Mouse (Mus musculus) heart, embryonic 14.5 days (tissue): ENCODE measurements around the gene Serpine2. TPM values are rescaled to one million over a fixed set of nuclear protein-coding genes. Genes with fewer than 3 reads are reported as not detected.
A peak's percentile ranks its signal among the peaks of the same experiment; 100 is the strongest.

ENCODE experiments used
- ATAC-seq: fragments of 200-750 bp; cut with Nextera tagmentation; 2 replicates; pipeline ENCODE4 v1.8.0; 2017; ENCODE audit warnings: low read depth, moderate TSS enrichment; ENCODE audit not compliant: insufficient number of reproducible peaks, insufficient read depth, low FRiP score
- H3K27ac ChIP-seq, 2 experiments: fragments of 200-500 bp in 1 of 2; fragments of 300-500 bp in 1 of 2; sonication (generic) in 1 of 2; replicated peaks in 1 of 2; 2 replicates each; pipeline ENCODE4 v1.5.1; 2012 to 2014; ENCODE audit warnings: low read depth in 2 of 2, low read length in 2 of 2, control low read depth in 1 of 2, mild to moderate bottlenecking in 1 of 2, mixed read lengths in 1 of 2; ENCODE audit not compliant: control insufficient read depth in 1 of 2, insufficient read depth in 1 of 2
- H3K27me3 ChIP-seq: fragments of 300-500 bp; sonication (generic); 2 replicates; pipeline ENCODE4 v1.6.1; 2014; ENCODE audit warnings: mild to moderate bottlenecking, low read length, control low read depth; ENCODE audit not compliant: control insufficient read depth, insufficient read depth
- H3K36me3 ChIP-seq: fragments of 300-500 bp; sonication (generic); 2 replicates; pipeline ENCODE4 v1.6.1; 2014; ENCODE audit warnings: mild to moderate bottlenecking, control low read depth, low read length, mixed read lengths; ENCODE audit not compliant: control insufficient read depth, insufficient read depth
- H3K4me1 ChIP-seq, 2 experiments: fragments of 200-500 bp in 1 of 2; fragments of 300-500 bp in 1 of 2; sonication (generic) in 1 of 2; 2 replicates each; pipeline ENCODE4 v1.6.1; 2012 to 2014; ENCODE audit warnings: low read length in 2 of 2, control low read depth in 1 of 2, mixed read lengths in 1 of 2; ENCODE audit not compliant: control insufficient read depth in 2 of 2, insufficient read depth in 2 of 2
- H3K4me2 ChIP-seq: fragments of 300-500 bp; sonication (generic); 2 replicates; pipeline ENCODE4 v1.6.1; 2014; ENCODE audit warnings: mild to moderate bottlenecking, low read length
- H3K4me3 ChIP-seq, 2 experiments: fragments of 200-500 bp in 1 of 2; fragments of 300-500 bp in 1 of 2; sonication (generic) in 1 of 2; 2 replicates each; pipeline ENCODE4 v1.5.1; 2012 to 2014; ENCODE audit warnings: low read length in 2 of 2, mild to moderate bottlenecking in 2 of 2, control low read depth in 1 of 2, low read depth in 1 of 2, moderate library complexity in 1 of 2; ENCODE audit not compliant: control insufficient read depth in 1 of 2, insufficient read depth in 1 of 2
- H3K9ac ChIP-seq: fragments of 300-500 bp; sonication (generic); 2 replicates; pipeline ENCODE4 v1.6.1; 2014; ENCODE audit warnings: mild to moderate bottlenecking, low read length
- H3K9me3 ChIP-seq: fragments of 300-500 bp; sonication (generic); 2 replicates; pipeline ENCODE4 v1.6.1; 2016; ENCODE audit warnings: low read length, control low read depth; ENCODE audit not compliant: control insufficient read depth
- WGBS: fragments of 180-500 bp; shearing (Covaris S2); extraction: QIAGEN DNeasy Blood & Tissue Kit; methylation state at CpG from one replicate; pipeline ENCODE4 v1.1.7; 2014; 5-methylcytosine and 5-hydroxymethylcytosine counted together
- polyA plus RNA-seq: library from polyadenylated mRNA; unstranded; fragments of >200 nt; fragmentation: Nextera tagmentation; extraction: Ambion mirVana; gene quantifications from 2 replicates; pipeline ENCODE4 v1.2.1, GENCODE M21; 2014

Gene Serpine2
- polyA plus RNA-seq = 128 and 156 TPM in 2 replicates

DNA sequence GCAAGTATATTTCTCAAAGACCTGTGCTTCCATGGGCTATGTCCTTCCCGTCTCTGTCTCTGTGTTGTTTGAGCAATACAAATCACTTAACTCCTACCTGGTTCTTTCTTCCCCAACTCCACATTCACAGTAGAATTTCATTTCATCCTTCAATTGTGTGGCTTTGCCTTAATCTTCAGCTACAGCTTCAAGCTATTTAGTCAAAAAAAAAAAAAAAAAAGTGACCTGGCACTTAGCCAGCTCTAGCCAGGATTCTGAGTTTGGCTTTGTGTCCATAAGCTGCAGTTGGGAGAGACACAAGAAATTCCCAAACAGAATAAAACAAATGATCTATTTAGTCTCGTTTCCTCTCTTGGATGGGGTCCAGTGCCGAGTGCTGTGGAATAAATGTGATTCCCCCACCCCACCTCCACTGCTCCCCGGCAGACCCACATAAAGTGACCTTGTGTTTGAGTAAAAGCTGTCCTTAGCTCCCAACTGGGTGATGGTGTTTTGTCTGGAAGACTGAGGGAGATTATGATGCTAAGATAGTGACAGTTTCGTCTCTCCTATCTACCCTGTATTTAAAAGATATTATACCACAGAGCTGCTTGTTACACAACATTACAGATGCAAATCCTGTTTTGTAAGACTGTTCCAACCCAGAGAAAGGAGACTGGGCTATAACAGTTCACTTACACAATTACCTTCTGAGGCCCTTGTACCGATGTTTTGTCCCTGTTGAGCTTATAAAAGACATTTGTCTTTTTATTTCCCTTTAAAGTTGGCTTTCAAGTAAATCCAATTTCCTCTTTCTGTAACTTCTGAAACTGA, at the start of gene Serpine2:
Gene Serpine2, minus strand, starts transcription at position 51 of the 813 bp plus-strand sequence.
- Histone ChIP-seq H3K36me3 (no peaks in the 10 kb centered on the region), H3K27me3 (no peaks in the 10 kb centered on the region), H3K9ac (no peak within 1 kb of the TSS), H3K4me1 (peaks cover 10 to 35% of the 10 kb centered on the region in 2 experiments), H3K4me2 (peak within 1 kb of the TSS; percentile 41), H3K27ac (peak within 1 kb of the TSS; percentile 35 to 71; a peak in 3 of 4 replicates), H3K4me3 (no peak within 1 kb of the TSS), H3K9me3 (no peaks in the 10 kb centered on the region)
- 42% methylated on average over 6 of the region's 6 CpGs for WGBS
- ATAC-seq = no peak

DNA sequence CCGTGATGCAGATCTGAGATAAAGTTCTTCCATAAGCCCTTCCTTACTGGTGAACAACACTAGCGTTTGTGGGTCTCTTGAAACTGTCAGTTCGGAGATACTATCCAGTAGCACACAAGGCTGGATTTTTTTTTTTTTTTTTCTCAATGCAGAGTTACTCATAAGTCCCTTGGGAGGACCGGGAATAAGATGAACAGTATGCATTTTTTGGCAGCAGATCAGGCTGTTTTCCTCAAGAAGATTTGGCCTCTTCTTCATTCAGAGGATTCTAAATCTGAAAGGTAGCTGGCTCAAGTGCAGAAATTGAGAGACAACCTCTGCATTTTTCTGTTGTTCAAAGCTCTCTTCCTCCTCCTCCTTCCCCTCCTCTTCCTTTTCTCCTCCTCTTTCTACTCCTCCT, 46.8 kb upstream of the Serpine2 start:
- H3K36me3 ChIP-seq = no peaks in the 10 kb centered on the region
- no peak for ATAC-seq
- H3K9ac ChIP-seq = no peak overlapping the region
- H3K4me1 ChIP-seq = no peaks in the 10 kb centered on the region
- H3K4me3 ChIP-seq = no peak overlapping the region
- H3K4me2 ChIP-seq = no peak overlapping the region
- H3K27me3 ChIP-seq = no peaks in the 10 kb centered on the region
- H3K27ac ChIP-seq = no peak overlapping the region
- 29% methylated on average over 4 of the region's 4 CpGs for WGBS
- H3K9me3 ChIP-seq = peaks cover 4% of the 10 kb centered on the region; the same call in 1 of the 2 replicates

DNA sequence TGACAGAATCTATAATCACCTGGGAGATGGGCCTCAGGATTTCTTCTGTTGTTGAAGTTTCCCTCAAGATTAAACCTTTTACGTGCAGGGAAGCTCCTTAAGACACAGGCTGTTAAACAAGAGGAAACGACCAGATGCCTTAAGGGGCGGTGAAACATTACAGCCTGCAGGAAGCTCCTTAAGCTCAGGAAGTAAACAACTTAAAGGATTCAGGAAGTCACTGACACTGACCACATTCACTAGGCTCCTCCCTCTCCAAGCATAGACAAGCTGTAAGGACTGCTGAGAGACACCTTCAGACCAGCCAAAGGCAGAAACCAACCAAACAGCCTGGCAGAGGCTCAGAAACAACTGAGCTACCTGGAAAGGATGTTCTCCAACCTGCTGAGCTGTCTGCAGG, 44.3 kb upstream of the Serpine2 start:
- no peaks in the 10 kb centered on the region for H3K36me3 ChIP-seq
- no peaks in the 10 kb centered on the region for H3K9me3 ChIP-seq
- no peak overlapping the region for H3K9ac ChIP-seq
- 45% methylated on average over 3 of the region's 3 CpGs for WGBS
- H3K4me1 ChIP-seq = no peaks in the 10 kb centered on the region
- ATAC-seq = no peak
- H3K4me3 ChIP-seq = no peak overlapping the region
- no peak overlapping the region for H3K4me2 ChIP-seq
- no peak overlapping the region for H3K27ac ChIP-seq
- H3K27me3 ChIP-seq = no peaks in the 10 kb centered on the region

GRCm38 (mm10) chr1:79902901-79903300, 41.9 kb upstream of the Serpine2 start:
- H3K4me2 ChIP-seq = no peak overlapping the region
- no peak for ATAC-seq
- H3K36me3 ChIP-seq = no peaks in the 10 kb centered on the region
- WGBS = 65% methylated on average over 2 of the region's 2 CpGs
- H3K4me3 ChIP-seq = no peak overlapping the region
- no peak overlapping the region for H3K27ac ChIP-seq
- H3K9me3 ChIP-seq = no peaks in the 10 kb centered on the region
- no peaks in the 10 kb centered on the region for H3K4me1 ChIP-seq
- H3K9ac ChIP-seq = no peak overlapping the region
- no peaks in the 10 kb centered on the region for H3K27me3 ChIP-seq

DNA sequence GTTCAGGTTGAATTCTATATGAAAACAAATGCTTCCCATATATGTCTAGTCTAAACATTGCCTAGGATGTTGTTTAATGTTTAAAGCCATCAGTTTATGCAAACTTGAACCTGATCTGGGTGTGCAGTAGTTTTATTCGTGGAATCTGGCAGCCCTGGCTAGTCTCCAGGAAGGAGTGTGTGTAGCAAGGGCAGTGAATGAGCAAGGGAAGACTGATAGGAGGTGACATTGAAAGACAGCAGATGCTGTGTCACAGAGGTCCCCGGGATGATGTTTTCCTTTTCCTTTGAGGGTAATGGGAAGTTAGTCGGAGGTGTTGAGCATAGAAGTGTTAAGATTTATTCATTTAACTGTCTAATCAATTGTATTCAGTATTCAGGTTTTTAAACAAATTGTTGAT, 21.7 kb upstream of the Serpine2 start:
- H3K27ac ChIP-seq = peak overlapping the region in 1 of 2 experiments; percentile 72; a peak in 2 of 4 replicates
- H3K4me1 ChIP-seq = peaks cover 9 to 28% of the 10 kb centered on the region in 2 experiments
- H3K36me3 ChIP-seq = no peaks in the 10 kb centered on the region
- H3K27me3 ChIP-seq = no peaks in the 10 kb centered on the region
- H3K4me2 ChIP-seq = no peak overlapping the region; the same call in 1 of the 2 replicates
- H3K9ac ChIP-seq = no peak overlapping the region
- ATAC-seq = peak; percentile 75; the same call in 1 of the 2 replicates
- no peaks in the 10 kb centered on the region for H3K9me3 ChIP-seq
- WGBS = 5% methylated on average over 3 of the region's 3 CpGs
- H3K4me3 ChIP-seq = no peak overlapping the region

GRCm38 (mm10) chr1:79874741-79875140, 13.8 kb upstream of the Serpine2 start:
- Histone ChIP-seq H3K9ac (no peak overlapping the region), H3K9me3 (no peaks in the 10 kb centered on the region), H3K4me2 (no peak overlapping the region), H3K27ac (no peak overlapping the region), H3K4me3 (no peak overlapping the region), H3K27me3 (no peaks in the 10 kb centered on the region), H3K4me1 (0 out of 4 replicates have a peak, but pooled peaks cover 0 to 4% of the 10 kb centered on the region in 2 experiments), H3K36me3 (no peaks in the 10 kb centered on the region)
- no peak for ATAC-seq
- 69% methylated on average over 3 of the region's 3 CpGs for WGBS

- H3K4me2 ChIP-seq = peak overlapping the region; percentile 41
- no peak overlapping the region for H3K4me3 ChIP-seq
- H3K27me3 ChIP-seq = no peaks in the 10 kb centered on the region
- WGBS = 22% methylated on average over 12 of the region's 12 CpGs
- H3K27ac ChIP-seq = peak overlapping the region; percentile 35 to 71; a peak in 3 of 4 replicates
- H3K36me3 ChIP-seq = no peaks in the 10 kb centered on the region
- H3K9me3 ChIP-seq = no peaks in the 10 kb centered on the region
- H3K9ac ChIP-seq = no peak overlapping the region
- peaks cover 10 to 35% of the 10 kb centered on the region in 2 experiments for H3K4me1 ChIP-seq
- ATAC-seq = no peak
Observed at GRCm38 (mm10) chr1:79860411-79861039, 455 bp downstream of the Serpine2 start.
